Mouse (Mus musculus): ENCODE results near the gene Lrba. TPM values are rescaled to one million over a fixed set of nuclear protein-coding genes. Genes with fewer than 3 reads are reported as not detected.

The Lrba gene
- polyA plus RNA-seq, 1 experiment from 2014 or later: 1.8 TPM

DNA sequence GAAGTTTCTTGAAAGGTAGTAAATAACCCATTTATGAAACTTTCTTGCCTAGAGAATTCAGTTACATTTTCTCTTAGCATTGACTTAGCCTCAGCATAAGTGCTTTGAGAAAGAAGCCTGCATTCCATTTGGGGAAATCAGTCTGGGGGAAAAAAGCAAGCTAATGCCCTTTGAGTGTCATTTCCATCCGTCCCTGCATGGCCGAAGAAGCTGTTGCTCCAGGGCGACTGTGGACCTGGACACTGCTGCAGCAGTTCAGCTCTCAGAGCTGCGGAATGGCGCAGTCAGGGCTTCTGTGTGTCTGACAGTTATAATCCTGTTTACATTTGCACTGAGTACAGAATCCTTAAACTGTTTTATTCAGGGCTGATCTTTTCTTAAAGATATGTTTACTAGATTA is 327.7 kb downstream of the Lrba start:
- H3K27ac ChIP-seq (ENCODE audit: low read depth): no peak overlapping the region
- H3K36me3 ChIP-seq (replicated peaks; ENCODE audit: insufficient read depth, low read length): no peaks in the 10 kb centered on the region
- no peak overlapping the region for H3K4me3 ChIP-seq (ENCODE audit: low read depth, low read length)
- H3K9ac ChIP-seq (replicated peaks): no peak overlapping the region
- no peaks in the 10 kb centered on the region for H3K4me1 ChIP-seq (ENCODE audit: insufficient read depth)
- 83% methylated on average over 5 of the region's 5 CpGs for WGBS (ENCODE audit: insufficient replicate concordance)
- no peaks in the 10 kb centered on the region for H3K9me3 ChIP-seq (ENCODE audit: low read length)
- no peak overlapping the region for H3K4me2 ChIP-seq (ENCODE audit: low read depth, low read length)
- ATAC-seq (no peak), DNase-seq (no peak)
- TF ChIP-seq CTCF (IDR thresholded peaks at IDR 0.05; ENCODE audit: low read depth): no peak
- TF ChIP-seq EP300 (IDR thresholded peaks at IDR 0.05; ENCODE audit: low read depth): no peak
- H3K27me3 ChIP-seq (ENCODE audit: insufficient read depth, low read length): peaks cover 30% of the 10 kb centered on the region

DNA sequence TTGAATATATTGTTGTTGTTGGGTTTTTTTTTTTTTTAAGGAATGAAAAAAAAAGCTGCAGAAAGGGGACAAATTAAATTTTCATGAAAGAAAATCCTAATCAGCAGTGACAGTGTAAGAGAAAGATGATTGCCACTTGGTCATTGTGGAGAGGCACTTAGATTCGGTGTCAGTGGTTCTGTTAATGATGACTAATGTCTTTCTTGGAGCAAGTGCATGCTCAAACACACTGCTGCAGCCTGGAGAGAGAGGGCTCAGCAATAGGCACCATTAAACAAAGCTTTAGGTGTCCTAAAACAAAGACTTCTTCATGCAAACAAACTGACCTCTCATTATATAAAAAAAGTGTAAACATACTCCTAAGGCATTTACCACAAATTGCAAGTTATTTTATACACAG is 334.5 kb downstream of the Lrba start:
- ATAC-seq (no peak), DNase-seq (no peak)
- TF ChIP-seq EP300 (IDR thresholded peaks at IDR 0.05; ENCODE audit: low read depth) (no peak), CTCF (IDR thresholded peaks at IDR 0.05; ENCODE audit: low read depth) (no peak)
- H3K4me3 ChIP-seq (ENCODE audit: low read depth, low read length): no peak overlapping the region
- no peak overlapping the region for H3K4me2 ChIP-seq (ENCODE audit: low read depth, low read length)
- no peak overlapping the region for H3K9ac ChIP-seq (replicated peaks)
- no peaks in the 10 kb centered on the region for H3K4me1 ChIP-seq (ENCODE audit: insufficient read depth)
- H3K27ac ChIP-seq (ENCODE audit: low read depth): no peak overlapping the region
- no peaks in the 10 kb centered on the region for H3K27me3 ChIP-seq (ENCODE audit: insufficient read depth, low read length)
- no peaks in the 10 kb centered on the region for H3K36me3 ChIP-seq (replicated peaks; ENCODE audit: insufficient read depth, low read length)
- H3K9me3 ChIP-seq (ENCODE audit: low read length): no peaks in the 10 kb centered on the region
- WGBS (ENCODE audit: insufficient replicate concordance): 33% methylated on average over 1 of the region's 1 CpGs

DNA sequence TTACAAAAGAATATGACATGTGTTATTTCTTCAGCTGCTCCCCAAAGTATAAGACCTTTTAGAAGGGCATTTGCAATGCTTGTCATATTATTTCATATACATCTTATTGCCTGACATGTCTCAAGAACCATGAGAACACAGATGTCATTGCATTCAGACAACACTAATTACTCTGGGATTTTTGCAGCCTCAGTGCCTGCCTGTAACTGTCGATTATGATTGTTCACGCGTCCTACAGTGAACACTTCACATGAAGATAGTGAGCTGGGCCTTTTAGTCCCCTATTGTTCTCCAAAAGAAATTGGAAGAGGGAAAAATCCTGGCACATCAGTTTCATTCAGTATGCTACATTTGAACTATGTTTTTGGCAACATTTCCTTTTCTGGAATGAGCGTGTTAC is 335.2 kb downstream of the Lrba start:
- no peak for DNase-seq
- H3K27ac ChIP-seq (ENCODE audit: low read depth): no peak overlapping the region
- no peak overlapping the region for H3K9ac ChIP-seq (replicated peaks)
- no peaks in the 10 kb centered on the region for H3K4me1 ChIP-seq (ENCODE audit: insufficient read depth)
- no peak overlapping the region for H3K4me3 ChIP-seq (ENCODE audit: low read depth, low read length)
- TF ChIP-seq CTCF (IDR thresholded peaks at IDR 0.05; ENCODE audit: low read depth) (no peak), EP300 (IDR thresholded peaks at IDR 0.05; ENCODE audit: low read depth) (no peak)
- H3K4me2 ChIP-seq (ENCODE audit: low read depth, low read length): no peak overlapping the region
- no peaks in the 10 kb centered on the region for H3K36me3 ChIP-seq (replicated peaks; ENCODE audit: insufficient read depth, low read length)
- 85% methylated on average over 4 of the region's 4 CpGs for WGBS (ENCODE audit: insufficient replicate concordance)
- no peaks in the 10 kb centered on the region for H3K9me3 ChIP-seq (ENCODE audit: low read length)
- H3K27me3 ChIP-seq (ENCODE audit: insufficient read depth, low read length): no peaks in the 10 kb centered on the region
- no peak for ATAC-seq

DNA sequence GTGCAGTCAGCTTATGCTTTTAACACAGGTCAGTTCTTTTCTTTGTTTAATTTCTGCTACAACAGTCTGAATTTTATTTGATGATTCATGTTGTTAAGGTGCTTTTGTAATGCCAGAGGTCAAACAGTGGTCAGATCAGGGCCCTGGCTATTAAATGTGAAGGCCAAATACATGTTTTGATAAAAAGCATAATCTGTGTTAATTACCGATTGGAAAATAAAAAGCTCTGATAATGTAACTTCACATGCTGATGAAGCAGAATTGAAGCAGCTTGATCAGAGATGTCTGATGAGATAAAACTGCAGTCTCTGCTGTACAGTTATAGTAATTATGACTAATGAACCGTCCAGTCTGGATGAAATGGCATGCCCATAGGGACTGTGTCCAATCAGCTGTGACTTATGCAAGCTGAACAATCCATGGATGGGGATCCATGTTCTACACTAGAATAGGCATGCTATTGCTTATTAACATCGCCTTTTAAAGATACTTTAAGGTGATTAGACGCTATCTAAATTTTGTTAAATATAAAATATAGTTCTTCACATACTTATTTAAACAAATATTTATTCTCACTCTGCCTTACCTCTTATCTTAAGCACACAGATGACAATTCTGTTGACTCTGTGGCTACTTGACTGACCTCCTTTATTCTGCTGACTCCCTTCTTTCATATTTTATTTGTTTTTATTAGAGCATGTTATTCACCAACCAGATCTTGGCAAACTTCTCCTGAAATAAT is 336.0 kb downstream of the Lrba start:
- H3K4me2 ChIP-seq (ENCODE audit: low read depth, low read length): no peak overlapping the region
- H3K4me1 ChIP-seq (ENCODE audit: insufficient read depth): no peaks in the 10 kb centered on the region
- ATAC-seq: peak; percentile 62
- TF ChIP-seq CTCF (IDR thresholded peaks at IDR 0.05; ENCODE audit: low read depth): no peak
- no peak for TF ChIP-seq EP300 (IDR thresholded peaks at IDR 0.05; ENCODE audit: low read depth)
- DNase-seq: no peak
- H3K9me3 ChIP-seq (ENCODE audit: low read length): no peaks in the 10 kb centered on the region
- H3K4me3 ChIP-seq (ENCODE audit: low read depth, low read length): no peak overlapping the region
- WGBS (ENCODE audit: insufficient replicate concordance): 79% methylated on average over 4 of the region's 4 CpGs
- H3K9ac ChIP-seq (replicated peaks): no peak overlapping the region
- H3K27ac ChIP-seq (ENCODE audit: low read depth): no peak overlapping the region
- H3K36me3 ChIP-seq (replicated peaks; ENCODE audit: insufficient read depth, low read length): no peaks in the 10 kb centered on the region
- H3K27me3 ChIP-seq (ENCODE audit: insufficient read depth, low read length): no peaks in the 10 kb centered on the region

DNA sequence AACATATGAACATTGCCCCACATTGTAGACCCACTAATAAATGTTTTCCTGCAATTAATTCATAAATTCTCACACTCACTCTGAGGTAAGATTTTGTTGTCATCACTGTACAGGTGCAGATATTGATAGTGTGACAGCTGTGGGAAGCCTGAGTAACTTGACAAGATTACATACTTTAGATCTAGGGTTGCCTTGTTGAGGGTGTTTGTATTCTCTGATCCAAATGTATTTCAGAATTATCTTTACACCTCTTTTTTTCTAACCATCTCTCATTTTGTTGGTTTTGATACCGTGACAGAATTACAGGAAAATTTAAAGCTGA is 336.5 kb downstream of the Lrba start:
- Histone ChIP-seq H3K27ac (ENCODE audit: low read depth) (no peak overlapping the region), H3K27me3 (ENCODE audit: insufficient read depth, low read length) (no peaks in the 10 kb centered on the region), H3K9me3 (ENCODE audit: low read length) (no peaks in the 10 kb centered on the region), H3K4me3 (ENCODE audit: low read depth, low read length) (no peak overlapping the region), H3K4me2 (ENCODE audit: low read depth, low read length) (no peak overlapping the region), H3K4me1 (ENCODE audit: insufficient read depth) (no peaks in the 10 kb centered on the region), H3K36me3 (replicated peaks; ENCODE audit: insufficient read depth, low read length) (no peaks in the 10 kb centered on the region), H3K9ac (replicated peaks) (no peak overlapping the region)
- TF ChIP-seq EP300 (IDR thresholded peaks at IDR 0.05; ENCODE audit: low read depth) (peak; percentile 79), CTCF (IDR thresholded peaks at IDR 0.05; ENCODE audit: low read depth) (no peak)
- 69% methylated on average over 1 of the region's 1 CpGs for WGBS (ENCODE audit: insufficient replicate concordance)
- peak; percentile 92 for ATAC-seq
- DNase-seq: no peak

DNA sequence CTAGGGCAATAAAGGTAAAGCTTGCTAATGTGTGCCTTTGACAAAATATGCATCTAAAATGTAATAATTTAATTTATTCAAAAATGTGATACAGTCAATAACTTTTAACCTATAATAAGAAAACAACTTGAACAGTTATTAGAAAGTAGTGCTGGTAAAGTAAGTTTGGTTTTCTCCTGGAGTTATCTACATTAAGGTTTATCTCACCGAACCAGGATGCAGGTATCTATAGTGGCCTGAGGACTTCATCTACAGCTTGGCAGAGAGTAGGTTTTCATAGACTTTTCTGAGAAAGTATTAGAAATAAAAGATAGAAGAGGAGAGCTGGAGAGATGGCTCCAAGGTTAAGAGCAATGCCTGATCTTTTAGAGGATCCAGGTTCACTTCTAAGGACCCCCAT is 336.9 kb downstream of the Lrba start:
- peak; percentile 78 for ATAC-seq

More for the DNA sequence above, 336.9 kb downstream of the Lrba start:
- no peak for TF ChIP-seq CTCF (IDR thresholded peaks at IDR 0.05; ENCODE audit: low read depth)
- peak; percentile 50 for TF ChIP-seq EP300 (IDR thresholded peaks at IDR 0.05; ENCODE audit: low read depth)
- Histone ChIP-seq H3K4me2 (ENCODE audit: low read depth, low read length) (no peak overlapping the region), H3K9ac (replicated peaks) (no peak overlapping the region), H3K27me3 (ENCODE audit: insufficient read depth, low read length) (no peaks in the 10 kb centered on the region), H3K4me1 (ENCODE audit: insufficient read depth) (no peaks in the 10 kb centered on the region), H3K27ac (ENCODE audit: low read depth) (no peak overlapping the region), H3K9me3 (ENCODE audit: low read length) (no peaks in the 10 kb centered on the region), H3K36me3 (replicated peaks; ENCODE audit: insufficient read depth, low read length) (no peaks in the 10 kb centered on the region), H3K4me3 (ENCODE audit: low read depth, low read length) (no peak overlapping the region)
- 74% methylated on average over 1 of the region's 1 CpGs for WGBS (ENCODE audit: insufficient replicate concordance)
- DNase-seq: no peak
